Mouse (Mus musculus) forebrain, embryonic 12.5 days (tissue): ENCODE measurements around the gene Mkrn2os. TPM values are rescaled to one million over a fixed set of nuclear protein-coding genes. Genes with fewer than 3 reads are reported as not detected.

Experiments used
- ATAC-seq: fragments of 200-750 bp; cut with Nextera tagmentation; 2 replicates; pipeline ENCODE4 v1.8.0; 2017; ENCODE audit warnings: moderate TSS enrichment; ENCODE audit not compliant: low FRiP score
- H3K27ac ChIP-seq: fragments of 300-500 bp; sonication (generic); 2 replicates; pipeline ENCODE4 v1.5.1; 2016; ENCODE audit warnings: mild to moderate bottlenecking
- H3K27me3 ChIP-seq: fragments of 300-500 bp; sonication (generic); 2 replicates; pipeline ENCODE4 v1.6.1; 2016; ENCODE audit warnings: mild to moderate bottlenecking
- H3K36me3 ChIP-seq: fragments of 300-500 bp; sonication (generic); replicated peaks from 2 replicates; pipeline ENCODE4 v1.6.1; 2016; ENCODE audit warnings: mild to moderate bottlenecking
- H3K4me1 ChIP-seq: fragments of 300-500 bp; sonication (generic); 2 replicates; pipeline ENCODE4 v1.6.1; 2016
- H3K4me2 ChIP-seq: fragments of 300-500 bp; sonication (generic); 2 replicates; pipeline ENCODE4 v1.6.1; 2016; ENCODE audit warnings: mild to moderate bottlenecking, moderate library complexity
- H3K4me3 ChIP-seq: fragments of 300-500 bp; sonication (generic); replicated peaks from 2 replicates; pipeline ENCODE4 v1.5.1; 2016; ENCODE audit warnings: mild to moderate bottlenecking
- H3K9ac ChIP-seq: fragments of 300-500 bp; sonication (generic); 2 replicates; pipeline ENCODE4 v1.6.1; 2016; ENCODE audit warnings: mild to moderate bottlenecking
- H3K9me3 ChIP-seq: fragments of 300-500 bp; sonication (generic); 2 replicates; pipeline ENCODE4 v1.6.1; 2016
- WGBS: fragments of 180-500 bp; shearing (Covaris S2); methylation state at CpG from one replicate; pipeline ENCODE4 v1.1.7; 2016; 5-methylcytosine and 5-hydroxymethylcytosine counted together
- polyA plus RNA-seq: library from polyadenylated mRNA; unstranded; fragments of >200 nt; fragmentation: Nextera tagmentation; extraction: Ambion mirVana; gene quantifications from 2 replicates; pipeline ENCODE4 v1.2.1, GENCODE M21; 2016

Gene Mkrn2os
- polyA plus RNA-seq, 1 experiment from 2014 or later, result 0.32 TPM

DNA sequence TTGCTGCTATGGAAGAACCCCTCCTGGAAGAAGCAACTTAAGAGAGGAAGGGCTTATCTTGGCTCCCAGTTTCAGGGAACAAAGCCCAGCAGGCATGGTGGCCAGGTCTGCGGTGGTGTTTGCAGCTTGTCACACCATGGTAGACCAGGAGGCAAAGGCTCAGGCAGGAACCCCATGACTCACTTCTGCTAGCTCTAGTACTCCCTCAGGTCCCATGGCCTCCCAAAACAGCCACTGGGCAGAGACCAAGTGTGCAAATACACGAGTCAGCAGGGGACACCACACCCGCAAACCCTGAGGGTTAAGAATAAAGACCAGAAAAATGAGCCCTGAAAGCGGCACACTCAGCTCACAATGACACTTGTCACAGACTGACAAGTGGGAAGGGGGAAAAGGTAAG is 56.2 kb downstream of the Mkrn2os start:
- H3K4me1 ChIP-seq, result 0 out of 2 replicates have a peak, but pooled peaks cover 2% of the 10 kb centered on the region
- H3K27ac ChIP-seq, result no peak overlapping the region
- H3K4me3 ChIP-seq, result no peak overlapping the region
- H3K27me3 ChIP-seq, result no peaks in the 10 kb centered on the region
- ATAC-seq, result no peak
- H3K4me2 ChIP-seq, result no peak overlapping the region
- no peaks in the 10 kb centered on the region for H3K36me3 ChIP-seq
- H3K9ac ChIP-seq, result no peak overlapping the region
- H3K9me3 ChIP-seq, result no peaks in the 10 kb centered on the region
- WGBS, result 68% methylated on average over 4 of the region's 4 CpGs

- H3K9ac ChIP-seq, result no peak overlapping the region
- 0 out of 2 replicates have a peak, but pooled peaks cover 2% of the 10 kb centered on the region for H3K4me1 ChIP-seq
- no peaks in the 10 kb centered on the region for H3K9me3 ChIP-seq
- no peak for ATAC-seq
- WGBS, result 76% methylated on average over 7 of the region's 7 CpGs
- no peak overlapping the region for H3K4me3 ChIP-seq
- no peaks in the 10 kb centered on the region for H3K27me3 ChIP-seq
- H3K36me3 ChIP-seq, result no peaks in the 10 kb centered on the region
- no peak overlapping the region for H3K27ac ChIP-seq
- no peak overlapping the region for H3K4me2 ChIP-seq
These were observed 57.8 kb downstream of the Mkrn2os start for GRCm38 (mm10) chr6:115534617-115535016.

Other genes starting within 250 kb of the Mkrn2os start
- gene Pparg, start 231.6 kb downstream of the Mkrn2os start, polyA plus RNA-seq, result not detected in 2 replicates
- gene Tsen2, start 47.9 kb downstream of the Mkrn2os start, polyA plus RNA-seq, result 30.3 and 30.9 TPM in 2 replicates
- 26.5 and 28.2 TPM in 2 replicates for gene Mkrn2, start 9.3 kb upstream of the Mkrn2os start, polyA plus RNA-seq
- gene Raf1, start 84.1 kb upstream of the Mkrn2os start, polyA plus RNA-seq, result 155 and 156 TPM in 2 replicates
- gene Tmem40, start 169.8 kb upstream of the Mkrn2os start, polyA plus RNA-seq, result 0.87 and 1.1 TPM in 2 replicates
- gene Cand2, start 182.0 kb upstream of the Mkrn2os start, polyA plus RNA-seq, result 40.8 and 43.1 TPM in 2 replicates
- 1,718 and 1,828 TPM in 2 replicates for gene Rpl32, start 216.2 kb upstream of the Mkrn2os start, polyA plus RNA-seq
- 1.7 and 2.3 TPM in 2 replicates for gene Efcab12, start 245.8 kb upstream of the Mkrn2os start, polyA plus RNA-seq